Mouse (Mus musculus) hindbrain, embryonic 13.5 days (tissue): ENCODE measurements around the gene Sh2d2a. TPM values are rescaled to one million over a fixed set of nuclear protein-coding genes. Genes with fewer than 3 reads are reported as not detected.
"Not testable (repeated sequence)": the region's sequence is repeated elsewhere in the genome, so short reads cannot be mapped to it uniquely, and the experiment has no call there.

Experiments
- ATAC-seq: fragments of 200-750 bp; cut with Nextera tagmentation; 2 replicates; pipeline ENCODE4 v1.8.0; 2017; ENCODE audit warnings: moderate TSS enrichment; ENCODE audit not compliant: low FRiP score
- H3K27ac ChIP-seq: fragments of 300-500 bp; sonication (generic); 2 replicates; pipeline ENCODE4 v1.5.1; 2015; ENCODE audit warnings: inconsistent platforms, mild to moderate bottlenecking, moderate library complexity
- H3K27me3 ChIP-seq: fragments of 300-500 bp; sonication (generic); 2 replicates; pipeline ENCODE4 v1.6.1; 2015; ENCODE audit warnings: mild to moderate bottlenecking, inconsistent platforms
- H3K36me3 ChIP-seq: fragments of 300-500 bp; sonication (generic); 2 replicates; pipeline ENCODE4 v1.6.1; 2015; ENCODE audit warnings: mild to moderate bottlenecking, inconsistent platforms
- H3K4me1 ChIP-seq: fragments of 300-500 bp; sonication (generic); replicated peaks from 2 replicates; pipeline ENCODE4 v1.6.1; 2015; ENCODE audit warnings: inconsistent platforms
- H3K4me2 ChIP-seq: fragments of 300-500 bp; sonication (generic); 2 replicates; pipeline ENCODE4 v1.6.1; 2015; ENCODE audit warnings: inconsistent platforms, mild to moderate bottlenecking, moderate library complexity
- H3K4me3 ChIP-seq: fragments of 300-500 bp; sonication (generic); 2 replicates; pipeline ENCODE4 v1.5.1; 2015; ENCODE audit warnings: mild to moderate bottlenecking, inconsistent platforms
- H3K9ac ChIP-seq: fragments of 300-500 bp; sonication (generic); 2 replicates; pipeline ENCODE4 v1.6.1; 2015; ENCODE audit warnings: mild to moderate bottlenecking, inconsistent platforms
- H3K9me3 ChIP-seq: fragments of 300-500 bp; sonication (generic); 2 replicates; pipeline ENCODE4 v1.6.1; 2016; ENCODE audit warnings: inconsistent platforms
- WGBS: fragments of 180-500 bp; shearing (Covaris S2); methylation state at CpG from one replicate; pipeline ENCODE4 v1.1.7; 2015; 5-methylcytosine and 5-hydroxymethylcytosine counted together
- polyA plus RNA-seq: library from polyadenylated mRNA; unstranded; fragments of >200 nt; fragmentation: Nextera tagmentation; extraction: Ambion mirVana; gene quantifications from 2 replicates; pipeline ENCODE4 v1.2.1, GENCODE M21; 2015

The Sh2d2a gene
- polyA plus RNA-seq, 1 experiment from 2014 or later = not detected

DNA sequence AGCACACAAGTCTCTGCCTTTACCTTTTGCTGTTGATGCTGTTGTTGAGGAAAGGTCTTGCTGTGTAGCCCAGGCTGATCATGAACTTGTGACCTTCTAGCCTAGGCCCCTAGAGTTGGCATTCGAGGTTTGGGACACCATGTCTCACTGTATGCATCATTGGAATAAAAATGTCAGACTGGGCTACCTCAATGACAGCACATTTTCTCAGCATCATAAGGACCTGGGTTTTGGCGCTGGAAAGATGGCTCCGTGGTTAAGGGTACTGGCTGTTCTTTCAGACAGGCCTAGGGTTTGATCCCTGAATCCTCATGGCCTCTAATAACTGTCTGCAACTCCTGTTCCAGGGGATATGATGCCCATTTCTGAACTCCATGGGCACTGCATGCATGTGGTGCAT, 53.2 kb downstream of the Sh2d2a start:
- H3K4me3 ChIP-seq = no peak overlapping the region
- no peaks in the 10 kb centered on the region for H3K36me3 ChIP-seq
- H3K4me2 ChIP-seq = no peak overlapping the region
- H3K4me1 ChIP-seq = no peaks in the 10 kb centered on the region
- 80% methylated on average over 3 of the region's 3 CpGs for WGBS
- no peaks in the 10 kb centered on the region for H3K9me3 ChIP-seq
- H3K9ac ChIP-seq = no peak overlapping the region
- H3K27me3 ChIP-seq = no peaks in the 10 kb centered on the region
- H3K27ac ChIP-seq = no peak overlapping the region
- no peak for ATAC-seq

DNA sequence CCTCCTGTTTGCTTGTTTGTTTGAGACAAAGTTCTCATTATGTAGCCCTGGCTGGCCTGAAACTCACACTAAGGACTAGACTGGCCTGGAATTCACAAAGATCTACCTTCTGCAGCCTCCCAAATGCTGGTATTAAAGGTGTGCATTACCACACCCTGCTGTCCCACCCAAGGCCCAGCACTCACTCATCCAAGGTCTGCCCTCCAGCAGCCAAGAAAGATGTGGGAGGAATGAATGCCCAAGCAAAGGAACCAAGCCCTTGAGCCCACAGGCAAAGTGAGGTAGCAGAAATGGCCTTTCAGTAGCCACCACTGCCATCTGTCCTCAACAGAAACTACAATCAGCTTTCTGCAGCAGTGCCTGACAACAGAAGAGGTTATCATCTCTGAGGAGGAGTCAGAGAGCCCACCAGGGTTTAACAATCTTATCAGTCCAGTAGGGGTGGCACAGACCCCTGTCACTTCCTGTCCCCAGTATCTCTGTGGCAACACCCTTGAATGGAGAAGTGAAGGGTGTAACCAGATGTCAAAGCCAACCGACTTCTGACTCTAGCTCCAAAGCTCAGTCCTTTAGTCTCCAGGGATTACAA, 54.6 kb downstream of the Sh2d2a start:
- 59% methylated on average over 1 of the region's 1 CpGs for WGBS
- no peaks in the 10 kb centered on the region for H3K36me3 ChIP-seq
- H3K27me3 ChIP-seq = no peaks in the 10 kb centered on the region
- ATAC-seq = no peak
- no peaks in the 10 kb centered on the region for H3K9me3 ChIP-seq
- no peak overlapping the region for H3K9ac ChIP-seq
- H3K27ac ChIP-seq = no peak overlapping the region
- no peaks in the 10 kb centered on the region for H3K4me1 ChIP-seq
- H3K4me3 ChIP-seq = no peak overlapping the region
- H3K4me2 ChIP-seq = no peak overlapping the region

DNA sequence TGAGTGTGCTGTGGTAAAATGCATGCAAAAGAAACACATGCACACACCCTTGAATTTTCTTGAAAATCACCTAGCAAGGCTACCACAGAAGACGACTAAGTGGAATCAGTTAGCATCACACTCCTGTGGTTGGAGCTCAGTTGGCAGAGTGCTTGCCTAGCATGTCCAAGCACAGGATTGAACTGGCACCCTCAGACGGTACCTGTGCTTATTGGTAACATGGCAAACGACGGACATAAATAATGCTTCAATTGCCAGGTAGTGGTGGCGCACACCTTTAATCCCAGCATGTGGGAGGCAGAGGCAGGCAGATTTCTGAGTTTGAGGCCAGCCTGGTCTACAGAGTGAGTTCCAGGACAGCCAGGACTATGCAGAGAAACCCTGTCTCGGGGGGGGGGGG, 55.4 kb downstream of the Sh2d2a start:
- 84% methylated on average over 6 of the region's 6 CpGs for WGBS
- H3K36me3 ChIP-seq, H3K27me3 ChIP-seq, H3K4me1 ChIP-seq, H3K9ac ChIP-seq, H3K9me3 ChIP-seq, ATAC-seq, H3K27ac ChIP-seq, H3K4me3 ChIP-seq, H3K4me2 ChIP-seq: not testable (repeated sequence)

DNA sequence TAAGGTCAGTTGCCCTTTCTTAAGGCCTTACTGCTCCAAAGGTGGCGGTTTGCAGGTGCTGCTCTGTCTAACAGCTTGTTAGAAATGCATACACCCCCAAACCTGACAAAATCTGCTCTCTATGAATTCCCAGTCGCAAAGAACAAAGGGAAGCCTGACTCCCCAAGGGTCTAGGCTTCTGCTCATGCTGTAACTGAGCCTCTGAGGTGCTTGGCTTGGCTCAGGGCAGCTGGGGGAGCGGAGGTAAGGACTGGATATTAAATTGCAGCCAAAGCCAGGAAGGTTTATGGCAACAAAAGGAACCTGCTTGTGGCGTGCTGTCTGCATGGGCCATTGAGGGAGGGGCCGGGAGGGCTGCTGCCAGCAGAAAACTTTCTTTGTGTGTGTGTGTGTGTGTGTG, 57.3 kb downstream of the Sh2d2a start:
- no peak overlapping the region for H3K4me2 ChIP-seq
- no peak overlapping the region for H3K27ac ChIP-seq
- H3K4me1 ChIP-seq = peaks cover 18% of the 10 kb centered on the region
- no peak overlapping the region for H3K4me3 ChIP-seq
- no peaks in the 10 kb centered on the region for H3K36me3 ChIP-seq
- ATAC-seq = no peak
- H3K9ac ChIP-seq = no peak overlapping the region
- WGBS = 53% methylated on average over 5 of the region's 5 CpGs
- H3K9me3 ChIP-seq = no peaks in the 10 kb centered on the region
- no peaks in the 10 kb centered on the region for H3K27me3 ChIP-seq

Other genes with a start within 250 kb of the Sh2d2a start
- gene Arhgef11, start 229.2 kb upstream of the Sh2d2a start, polyA plus RNA-seq = 22.8 and 24.6 TPM in 2 replicates
- 0.43 and 0.71 TPM in 2 replicates for gene Lrrc71, start 98.1 kb upstream of the Sh2d2a start, polyA plus RNA-seq
- 29.2 and 40.2 TPM in 2 replicates for gene Ntrk1, start 51.6 kb upstream of the Sh2d2a start, polyA plus RNA-seq
- gene Insrr, start 49.8 kb upstream of the Sh2d2a start, polyA plus RNA-seq = 1.4 TPM in 2 replicates
- 9.8 and 11.0 TPM in 2 replicates for gene Pear1, start 22.4 kb upstream of the Sh2d2a start, polyA plus RNA-seq
- 15.5 and 15.6 TPM in 2 replicates for gene Prcc, start 38.9 kb downstream of the Sh2d2a start, polyA plus RNA-seq
- gene Hdgf, start 59.6 kb downstream of the Sh2d2a start, polyA plus RNA-seq = 139 and 155 TPM in 2 replicates
- 63.9 and 70.1 TPM in 2 replicates for gene Mrpl24, start 72.8 kb downstream of the Sh2d2a start, polyA plus RNA-seq
- 40.1 and 40.7 TPM in 2 replicates for gene Isg20l2, start 83.6 kb downstream of the Sh2d2a start, polyA plus RNA-seq
- 19.3 and 20.7 TPM in 2 replicates for gene Rrnad1, start 84.0 kb downstream of the Sh2d2a start, polyA plus RNA-seq
- 145 and 148 TPM in 2 replicates for gene Crabp2, start 101.9 kb downstream of the Sh2d2a start, polyA plus RNA-seq
- 49.5 and 55.3 TPM in 2 replicates for gene Nes, start 124.3 kb downstream of the Sh2d2a start, polyA plus RNA-seq
- 35.8 and 39.8 TPM in 2 replicates for gene Bcan, start 153.5 kb downstream of the Sh2d2a start, polyA plus RNA-seq
- gene Hapln2, start 180.8 kb downstream of the Sh2d2a start, polyA plus RNA-seq = 0.47 and 0.56 TPM in 2 replicates
- 27.4 and 30.6 TPM in 2 replicates for gene Gpatch4, start 196.4 kb downstream of the Sh2d2a start, polyA plus RNA-seq
- 151 and 163 TPM in 2 replicates for gene Naxe, start 211.7 kb downstream of the Sh2d2a start, polyA plus RNA-seq
- gene Ttc24, start 231.5 kb downstream of the Sh2d2a start, polyA plus RNA-seq = not detected in 2 replicates
- gene Iqgap3, start 235.2 kb downstream of the Sh2d2a start, polyA plus RNA-seq = 3.2 and 3.6 TPM in 2 replicates